Mouse (Mus musculus) CH12.LX (cell line): ENCODE results near the gene Fancc.

Experiments
- CTCF ChIP-seq, 2 experiments: IDR thresholded peaks in 1 of 2; conservative IDR thresholded peaks in 1 of 2; 2 replicates each; pipeline ENCODE4 v1.5.1; 2011 to 2012; ENCODE audit warnings: low read depth in 2 of 2, low read length in 2 of 2, improper control_type of control experiment in 1 of 2, inconsistent platforms in 1 of 2, mild to moderate bottlenecking in 1 of 2, moderate library complexity in 1 of 2
- E2F4 ChIP-seq: IDR thresholded peaks from 2 replicates; pipeline ENCODE4 v1.6.1; 2011; ENCODE audit warnings: low read depth, low read length, improper control_type of control experiment; ENCODE audit not compliant: insufficient replicate concordance
- ELF1 ChIP-seq: IDR thresholded peaks from 2 replicates; pipeline ENCODE4 v1.6.1; 2014; ENCODE audit warnings: low read depth, mild to moderate bottlenecking, inconsistent platforms, low read length, improper control_type of control experiment
- EP300 ChIP-seq: IDR thresholded peaks from 2 replicates; pipeline ENCODE4 v1.6.1; 2011; ENCODE audit warnings: low read length, improper control_type of control experiment
- GABPA ChIP-seq: IDR thresholded peaks from 2 replicates; pipeline ENCODE4 v1.6.1; 2012; ENCODE audit warnings: low read depth, low read length, improper control_type of control experiment, inconsistent platforms; ENCODE audit not compliant: insufficient replicate concordance
- JUND ChIP-seq: conservative IDR thresholded peaks from 2 replicates; pipeline ENCODE4 v1.6.1; 2011; ENCODE audit warnings: low read depth, low read length, improper control_type of control experiment
- MAX ChIP-seq: IDR thresholded peaks from 2 replicates; pipeline ENCODE4 v1.6.1; 2011; ENCODE audit warnings: low read length, improper control_type of control experiment
- MXI1 ChIP-seq: IDR thresholded peaks from 2 replicates; pipeline ENCODE4 v1.6.1; 2011; ENCODE audit warnings: mild to moderate bottlenecking, low read depth, low read length, improper control_type of control experiment
- POLR2A ChIP-seq: IDR thresholded peaks from 2 replicates; pipeline ENCODE4 v1.6.1; 2011; ENCODE audit warnings: low read depth, mild to moderate bottlenecking, improper control_type of control experiment, low read length
- TCF12 ChIP-seq: IDR thresholded peaks from 2 replicates; pipeline ENCODE4 v1.6.1; 2014; ENCODE audit warnings: low read depth, mild to moderate bottlenecking, inconsistent platforms, low read length, improper control_type of control experiment
- UBTF ChIP-seq: IDR thresholded peaks from 2 replicates; pipeline ENCODE4 v1.6.1; 2012; ENCODE audit warnings: low read depth, mild to moderate bottlenecking, inconsistent platforms, low read length, improper control_type of control experiment, moderate library complexity
- USF1 ChIP-seq: IDR thresholded peaks from 2 replicates; pipeline ENCODE4 v1.6.1; 2014; ENCODE audit warnings: low read depth, mild to moderate bottlenecking, inconsistent platforms, low read length, improper control_type of control experiment
- ZC3H11A ChIP-seq: IDR thresholded peaks from 2 replicates; pipeline ENCODE4 v1.6.1; 2012; ENCODE audit warnings: low read depth, mild to moderate bottlenecking, inconsistent platforms, low read length, improper control_type of control experiment

DNA sequence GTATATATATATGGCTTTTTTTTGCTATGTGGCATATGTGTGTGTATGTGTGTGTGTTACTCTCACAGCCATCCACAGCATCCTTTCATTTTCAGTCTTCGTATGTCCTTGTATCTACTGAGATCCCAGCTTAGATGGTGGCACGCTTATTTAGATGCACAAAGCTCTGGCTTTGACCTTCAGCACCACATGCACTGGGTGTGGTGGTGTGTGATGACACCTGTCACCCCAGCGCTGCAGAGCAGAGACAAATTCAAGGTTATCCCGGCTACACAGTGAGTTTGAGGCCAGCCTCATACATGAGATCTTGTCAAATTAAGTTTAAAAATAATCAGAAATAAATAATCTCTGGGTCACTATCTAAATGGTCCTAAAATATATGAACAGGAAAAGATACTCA lies 141.0 kb downstream of the Fancc start:
- no peak for TF ChIP-seq CTCF (conservative IDR thresholded peaks at IDR 0.05 in 1 of 2, IDR thresholded peaks at IDR 0.05 in 1 of 2; ENCODE audit: low read depth in 2 of 2, low read length in 2 of 2)
- no peak for TF ChIP-seq POLR2A
- TF ChIP-seq E2F4: no peak
- TF ChIP-seq UBTF: no peak
- TF ChIP-seq ELF1: no peak
- TF ChIP-seq MAX: no peak
- no peak for TF ChIP-seq MXI1
- no peak for TF ChIP-seq EP300
- TF ChIP-seq TCF12: no peak
- no peak for TF ChIP-seq JUND
- TF ChIP-seq GABPA: no peak
- TF ChIP-seq USF1: no peak
- TF ChIP-seq ZC3H11A: no peak
